Mouse (Mus musculus): Measurements from ENCODE around the gene Atxn1. TPM values are rescaled to one million over a fixed set of nuclear protein-coding genes. Genes with fewer than 3 reads are reported as not detected.

Gene Atxn1
- polyA plus RNA-seq, 1 experiment = 7.2 TPM

GRCm38 (mm10) chr13:45527232-45527964, 437.4 kb downstream of the Atxn1 start:
- H3K4me1 ChIP-seq (ENCODE audit: control insufficient read depth, insufficient read depth, insufficient read length, low read length) = no peaks in the 10 kb centered on the region
- no peak overlapping the region for H3K4me3 ChIP-seq (ENCODE audit: insufficient read depth, low read depth, low read length)
- no peak overlapping the region for H3K27ac ChIP-seq (replicated peaks; ENCODE audit: low read depth, low read length)

- no peak overlapping the region for H3K4me3 ChIP-seq (ENCODE audit: insufficient read depth, low read depth, low read length)
- no peaks in the 10 kb centered on the region for H3K4me1 ChIP-seq (ENCODE audit: control insufficient read depth, insufficient read depth, insufficient read length, low read length)
- no peak overlapping the region for H3K27ac ChIP-seq (replicated peaks; ENCODE audit: low read depth, low read length)
These were observed 438.6 kb downstream of the Atxn1 start for GRCm38 (mm10) chr13:45526230-45526629.

- Histone ChIP-seq H3K27ac (replicated peaks; ENCODE audit: low read depth, low read length) (no peak overlapping the region), H3K4me3 (ENCODE audit: insufficient read depth, low read depth, low read length) (no peak overlapping the region), H3K4me1 (ENCODE audit: control insufficient read depth, insufficient read depth, insufficient read length, low read length) (no peaks in the 10 kb centered on the region)
These were observed 439.9 kb downstream of the Atxn1 start for GRCm38 (mm10) chr13:45524791-45525435.

- no peak overlapping the region for H3K4me3 ChIP-seq (ENCODE audit: insufficient read depth, low read depth, low read length)
These were observed 440.5 kb downstream of the Atxn1 start for GRCm38 (mm10) chr13:45524305-45524704.

GRCm38 (mm10) chr13:45516501-45517393, 448.1 kb downstream of the Atxn1 start:
- H3K4me1 ChIP-seq (ENCODE audit: control insufficient read depth, insufficient read depth, insufficient read length, low read length) = peaks cover 34% of the 10 kb centered on the region
- H3K4me3 ChIP-seq (ENCODE audit: insufficient read depth, low read depth, low read length) = peak overlapping the region; percentile 22; the same call in 1 of the 2 replicates
- H3K27ac ChIP-seq (replicated peaks; ENCODE audit: low read depth, low read length) = peak overlapping the region; percentile 64

More at GRCm38 (mm10) chr13:45524305-45524704, 440.5 kb downstream of the Atxn1 start:
- H3K27ac ChIP-seq (replicated peaks; ENCODE audit: low read depth, low read length) = no peak overlapping the region
- no peaks in the 10 kb centered on the region for H3K4me1 ChIP-seq (ENCODE audit: control insufficient read depth, insufficient read depth, insufficient read length, low read length)

- peaks cover 46% of the 10 kb centered on the region for H3K4me1 ChIP-seq (ENCODE audit: control insufficient read depth, insufficient read depth, insufficient read length, low read length)
- peak overlapping the region; percentile 46 for H3K27ac ChIP-seq (replicated peaks; ENCODE audit: low read depth, low read length)
- H3K4me3 ChIP-seq (ENCODE audit: insufficient read depth, low read depth, low read length) = no peak overlapping the region
These were observed 449.9 kb downstream of the Atxn1 start for GRCm38 (mm10) chr13:45514832-45515422.

- Histone ChIP-seq H3K27ac (replicated peaks; ENCODE audit: low read depth, low read length) (no peak overlapping the region; the same call in 1 of the 2 replicates), H3K4me3 (ENCODE audit: insufficient read depth, low read depth, low read length) (no peak overlapping the region), H3K4me1 (ENCODE audit: control insufficient read depth, insufficient read depth, insufficient read length, low read length) (peaks cover 49% of the 10 kb centered on the region)
These were observed 450.7 kb downstream of the Atxn1 start for GRCm38 (mm10) chr13:45514115-45514514.

GRCm38 (mm10) chr13:45513009-45513984, 451.5 kb downstream of the Atxn1 start:
- Histone ChIP-seq H3K4me3 (ENCODE audit: insufficient read depth, low read depth, low read length) (no peak overlapping the region), H3K27ac (replicated peaks; ENCODE audit: low read depth, low read length) (peak overlapping the region; percentile 20; the same call in 1 of the 2 replicates), H3K4me1 (ENCODE audit: control insufficient read depth, insufficient read depth, insufficient read length, low read length) (peaks cover 49% of the 10 kb centered on the region)

- H3K4me1 ChIP-seq (ENCODE audit: control insufficient read depth, insufficient read depth, insufficient read length, low read length) = peaks cover 49% of the 10 kb centered on the region
- H3K4me3 ChIP-seq (ENCODE audit: insufficient read depth, low read depth, low read length) = no peak overlapping the region
- peak overlapping the region; percentile 20; the same call in 1 of the 2 replicates for H3K27ac ChIP-seq (replicated peaks; ENCODE audit: low read depth, low read length)
These were observed 452.3 kb downstream of the Atxn1 start for GRCm38 (mm10) chr13:45512531-45512930.

- H3K27ac ChIP-seq (replicated peaks; ENCODE audit: low read depth, low read length) = peak overlapping the region; percentile 20; the same call in 1 of the 2 replicates
- no peak overlapping the region for H3K4me3 ChIP-seq (ENCODE audit: insufficient read depth, low read depth, low read length)
- H3K4me1 ChIP-seq (ENCODE audit: control insufficient read depth, insufficient read depth, insufficient read length, low read length) = peaks cover 49% of the 10 kb centered on the region
These were observed 452.9 kb downstream of the Atxn1 start for GRCm38 (mm10) chr13:45511706-45512435.

GRCm38 (mm10) chr13:45509366-45509765, 455.4 kb downstream of the Atxn1 start:
- Histone ChIP-seq H3K27ac (replicated peaks; ENCODE audit: low read depth, low read length) (0 out of 2 replicates have a peak overlapping the region, but pooled peaks have one; percentile 1), H3K4me1 (ENCODE audit: control insufficient read depth, insufficient read depth, insufficient read length, low read length) (peaks cover 37% of the 10 kb centered on the region), H3K4me3 (ENCODE audit: insufficient read depth, low read depth, low read length) (0 out of 2 replicates have a peak overlapping the region, but pooled peaks have one; percentile 1)

- peaks cover 32% of the 10 kb centered on the region for H3K4me1 ChIP-seq (ENCODE audit: control insufficient read depth, insufficient read depth, insufficient read length, low read length)
- H3K4me3 ChIP-seq (ENCODE audit: insufficient read depth, low read depth, low read length) = peak overlapping the region; percentile 99
- H3K27ac ChIP-seq (replicated peaks; ENCODE audit: low read depth, low read length) = peak overlapping the region; percentile 99
These were observed 456.3 kb downstream of the Atxn1 start for GRCm38 (mm10) chr13:45508495-45508894.

All from brown adipose tissue, adult 24 weeks (tissue).